Mouse (Mus musculus): ENCODE measurements around the gene Gm1113. TPM values are rescaled to one million over a fixed set of nuclear protein-coding genes. Genes with fewer than 3 reads are reported as not detected.

Gene Gm1113
- not detected in 2 replicates for polyA plus RNA-seq (2016; fragmentation: Nextera tagmentation; extraction: Ambion mirVana)

GRCm38 (mm10) chr9:35518169-35518568, at the start of gene Gm1113:
Gene Gm1113, minus strand, starts transcription at chr9:35518269.
- no peaks in the 10 kb centered on the region for H3K36me3 ChIP-seq (replicated peaks)
- H3K27me3 ChIP-seq (replicated peaks; ENCODE audit: low read depth, poor library complexity, severe bottlenecking): peaks cover 18% of the 10 kb centered on the region
- no peaks in the 10 kb centered on the region for H3K9me3 ChIP-seq
- WGBS: 88% methylated on average over 3 of the region's 3 CpGs
- H3K27ac ChIP-seq (replicated peaks): no peak within 1 kb of the TSS
- no peak within 1 kb of the TSS for H3K4me3 ChIP-seq
- DNase-seq (ENCODE audit: low spot score): no peak
- H3K4me1 ChIP-seq: peaks cover 10% of the 10 kb centered on the region; the same call in 1 of the 2 replicates

GRCm38 (mm10) chr9:35564536-35565240, 46.6 kb upstream of the Gm1113 start:
- 91% methylated on average over 5 of the region's 5 CpGs for WGBS
- Histone ChIP-seq H3K27ac (replicated peaks) (no peak overlapping the region), H3K9me3 (no peaks in the 10 kb centered on the region), H3K4me3 (no peak overlapping the region), H3K36me3 (replicated peaks) (peaks cover 80% of the 10 kb centered on the region), H3K4me1 (peaks cover 21% of the 10 kb centered on the region), H3K27me3 (replicated peaks; ENCODE audit: low read depth, poor library complexity, severe bottlenecking) (no peaks in the 10 kb centered on the region)
- DNase-seq (ENCODE audit: low spot score): no peak

- Histone ChIP-seq H3K27me3 (replicated peaks; ENCODE audit: low read depth, poor library complexity, severe bottlenecking) (peaks cover 12% of the 10 kb centered on the region), H3K9me3 (no peaks in the 10 kb centered on the region), H3K27ac (replicated peaks) (no peak overlapping the region), H3K4me1 (peaks cover 21% of the 10 kb centered on the region), H3K36me3 (replicated peaks) (peaks cover 60% of the 10 kb centered on the region), H3K4me3 (no peak overlapping the region)
- WGBS: 91% methylated on average over 6 of the region's 6 CpGs
- DNase-seq (ENCODE audit: low spot score): no peak
These were observed 43.5 kb upstream of the Gm1113 start for GRCm38 (mm10) chr9:35561583-35561982.

DNA sequence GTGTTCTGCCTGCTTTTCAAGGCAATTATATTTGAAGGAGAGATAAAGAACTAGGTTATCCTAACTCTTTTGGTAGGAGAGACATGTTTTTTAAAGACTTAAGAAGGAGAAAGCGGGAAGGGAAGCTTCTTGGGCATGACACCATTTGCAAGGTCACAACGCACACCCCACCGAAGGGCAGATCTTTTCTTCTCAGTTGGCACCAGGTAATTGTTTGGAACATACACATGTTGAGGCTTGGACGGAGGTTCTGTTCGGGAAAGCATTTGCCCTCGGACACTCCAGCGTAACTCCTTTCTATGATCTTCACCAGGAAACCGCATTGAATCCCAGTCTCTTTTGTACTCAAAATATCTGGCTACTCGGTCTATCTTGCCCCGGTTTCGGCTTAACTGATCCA, 43.0 kb upstream of the Gm1113 start:
- 94% methylated on average over 11 of the region's 11 CpGs for WGBS
- H3K4me3 ChIP-seq: no peak overlapping the region
- no peak overlapping the region for H3K27ac ChIP-seq (replicated peaks)
- H3K27me3 ChIP-seq (replicated peaks; ENCODE audit: low read depth, poor library complexity, severe bottlenecking): peaks cover 14% of the 10 kb centered on the region
- H3K36me3 ChIP-seq (replicated peaks): peaks cover 55% of the 10 kb centered on the region
- DNase-seq (ENCODE audit: low spot score): no peak
- peaks cover 21% of the 10 kb centered on the region for H3K4me1 ChIP-seq
- no peaks in the 10 kb centered on the region for H3K9me3 ChIP-seq

- Histone ChIP-seq H3K4me1 (peaks cover 21% of the 10 kb centered on the region), H3K9me3 (no peaks in the 10 kb centered on the region), H3K4me3 (peak overlapping the region; percentile 75), H3K27ac (replicated peaks) (peak overlapping the region; percentile 88), H3K27me3 (replicated peaks; ENCODE audit: low read depth, poor library complexity, severe bottlenecking) (peaks cover 14% of the 10 kb centered on the region), H3K36me3 (replicated peaks) (peaks cover 38% of the 10 kb centered on the region)
- peak; percentile 93 for DNase-seq (ENCODE audit: low spot score)
- 2% methylated on average over 31 of the region's 31 CpGs for WGBS
These were observed 41.2 kb upstream of the Gm1113 start for GRCm38 (mm10) chr9:35559009-35559890.

DNA sequence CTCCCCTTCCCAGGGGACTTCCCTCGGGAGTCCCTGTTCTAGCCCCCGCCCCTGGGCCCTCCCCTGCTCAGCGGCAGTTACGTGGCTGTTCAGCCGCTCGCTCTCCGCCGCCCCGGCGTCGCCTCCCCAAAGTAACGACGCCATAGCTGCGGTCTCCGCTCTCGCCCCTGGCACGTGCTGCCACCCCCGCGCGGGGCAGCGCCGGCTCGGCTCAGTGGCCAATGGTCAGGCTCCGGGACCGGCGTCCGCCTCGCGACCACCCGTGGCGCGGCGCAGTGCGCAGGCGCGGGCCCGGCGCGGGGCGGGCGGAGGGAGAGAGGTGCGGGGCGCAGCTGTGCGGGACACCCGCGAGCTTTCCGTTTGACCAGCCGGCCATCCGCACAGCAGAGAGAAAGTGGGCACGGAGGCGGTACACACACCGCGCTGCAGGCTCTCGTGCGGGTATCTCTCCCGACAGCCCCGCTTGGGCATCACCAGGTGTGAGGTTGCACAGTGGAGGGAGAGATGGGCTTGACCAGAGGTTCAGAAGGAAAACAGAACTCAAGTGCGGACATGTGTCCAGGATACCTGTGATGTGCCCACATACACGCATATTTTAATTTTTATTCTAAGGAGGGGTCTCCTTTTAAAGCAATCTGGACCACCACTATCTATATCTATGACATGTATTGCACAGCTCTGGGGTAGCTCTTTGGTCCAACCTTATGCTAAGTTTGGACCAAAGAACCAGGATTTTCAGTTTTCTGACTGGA, 40.4 kb upstream of the Gm1113 start, which contains the start of the genes Ddx25 and Pus3:
TSS of gene Ddx25 (minus strand) at position 272 of the 752 bp plus-strand sequence.
TSS of gene Pus3 (plus strand) at position 339 of the 752 bp plus-strand sequence.
- peak; percentile 83 for DNase-seq (ENCODE audit: low spot score)
- H3K27ac ChIP-seq (replicated peaks): peak within 1 kb of the TSS; percentile 88
- H3K4me1 ChIP-seq: peaks cover 21% of the 10 kb centered on the region
- H3K36me3 ChIP-seq (replicated peaks): peaks cover 30% of the 10 kb centered on the region
- H3K27me3 ChIP-seq (replicated peaks; ENCODE audit: low read depth, poor library complexity, severe bottlenecking): peaks cover 14% of the 10 kb centered on the region
- no peaks in the 10 kb centered on the region for H3K9me3 ChIP-seq
- H3K4me3 ChIP-seq: peak within 1 kb of the TSS; percentile 75
- WGBS: 1% methylated on average over 59 of the region's 59 CpGs

DNA sequence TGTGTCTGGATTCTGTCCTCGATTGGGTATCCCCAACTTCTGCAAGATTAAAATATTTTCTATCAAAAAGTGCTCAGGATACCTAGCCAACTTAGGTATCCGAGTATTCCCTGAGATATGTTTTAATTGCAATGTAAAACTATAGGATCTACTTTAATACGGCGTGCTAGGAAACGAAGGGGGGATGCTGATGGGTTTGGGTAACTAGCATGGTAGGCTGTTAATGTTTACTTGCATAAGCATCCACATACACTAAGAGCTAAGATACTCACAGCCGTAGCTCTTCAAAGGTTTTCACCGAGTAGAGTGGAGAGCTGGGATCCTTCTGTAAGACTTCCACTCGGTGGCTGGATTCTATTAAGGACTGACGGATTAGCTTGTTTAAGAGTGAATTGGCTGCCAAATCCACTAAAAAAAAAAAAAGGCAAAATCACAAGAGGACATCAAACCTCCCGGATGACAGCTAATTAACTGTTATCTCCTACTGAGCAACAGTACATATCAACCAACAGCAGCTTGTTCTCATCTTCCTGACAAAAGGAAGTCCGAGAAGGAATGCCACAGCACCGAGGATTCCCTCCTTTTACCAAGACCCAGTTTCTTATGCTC, 38.5 kb upstream of the Gm1113 start:
- Histone ChIP-seq H3K9me3 (no peaks in the 10 kb centered on the region), H3K36me3 (replicated peaks) (peaks cover 13% of the 10 kb centered on the region), H3K4me1 (peaks cover 21% of the 10 kb centered on the region), H3K4me3 (no peak overlapping the region), H3K27me3 (replicated peaks; ENCODE audit: low read depth, poor library complexity, severe bottlenecking) (peaks cover 14% of the 10 kb centered on the region), H3K27ac (replicated peaks) (no peak overlapping the region)
- 79% methylated on average over 12 of the region's 12 CpGs for WGBS
- DNase-seq (ENCODE audit: low spot score): peak; percentile 2

DNA sequence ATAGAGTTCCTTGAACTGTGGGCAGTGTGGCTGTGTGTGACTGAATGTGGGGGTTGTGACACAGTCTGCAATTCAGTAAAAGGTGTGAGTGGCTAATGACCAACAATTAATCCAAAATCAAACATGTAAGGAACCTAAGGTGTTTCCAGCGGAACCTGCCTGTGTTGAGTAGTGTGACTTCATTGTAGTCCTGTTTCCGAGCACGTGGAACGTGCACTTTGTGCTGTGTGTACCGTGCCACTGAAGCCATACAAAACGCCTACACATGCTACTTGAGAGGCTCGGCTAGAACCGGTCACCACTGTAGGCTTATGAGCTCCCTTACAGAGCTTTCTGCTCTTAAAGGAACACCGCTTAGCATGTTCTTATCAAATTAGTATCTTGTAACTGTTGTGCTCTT, 30.4 kb upstream of the Gm1113 start:
- no peaks in the 10 kb centered on the region for H3K27me3 ChIP-seq (replicated peaks; ENCODE audit: low read depth, poor library complexity, severe bottlenecking)
- no peak for DNase-seq (ENCODE audit: low spot score)
- H3K9me3 ChIP-seq: no peaks in the 10 kb centered on the region
- WGBS: 86% methylated on average over 9 of the region's 9 CpGs
- no peak overlapping the region for H3K4me3 ChIP-seq
- H3K36me3 ChIP-seq (replicated peaks): no peaks in the 10 kb centered on the region; the same call in 1 of the 2 replicates
- H3K4me1 ChIP-seq: no peaks in the 10 kb centered on the region
- no peak overlapping the region for H3K27ac ChIP-seq (replicated peaks)

- H3K9me3 ChIP-seq: no peaks in the 10 kb centered on the region
- H3K4me1 ChIP-seq: no peaks in the 10 kb centered on the region
- no peak for DNase-seq (ENCODE audit: low spot score)
- 86% methylated on average over 9 of the region's 9 CpGs for WGBS
- no peaks in the 10 kb centered on the region; the same call in 1 of the 2 replicates for H3K36me3 ChIP-seq (replicated peaks)
- H3K27ac ChIP-seq (replicated peaks): no peak overlapping the region
- no peak overlapping the region for H3K4me3 ChIP-seq
- H3K27me3 ChIP-seq (replicated peaks; ENCODE audit: low read depth, poor library complexity, severe bottlenecking): no peaks in the 10 kb centered on the region
These were observed 28.7 kb upstream of the Gm1113 start for GRCm38 (mm10) chr9:35546745-35547144.

DNA sequence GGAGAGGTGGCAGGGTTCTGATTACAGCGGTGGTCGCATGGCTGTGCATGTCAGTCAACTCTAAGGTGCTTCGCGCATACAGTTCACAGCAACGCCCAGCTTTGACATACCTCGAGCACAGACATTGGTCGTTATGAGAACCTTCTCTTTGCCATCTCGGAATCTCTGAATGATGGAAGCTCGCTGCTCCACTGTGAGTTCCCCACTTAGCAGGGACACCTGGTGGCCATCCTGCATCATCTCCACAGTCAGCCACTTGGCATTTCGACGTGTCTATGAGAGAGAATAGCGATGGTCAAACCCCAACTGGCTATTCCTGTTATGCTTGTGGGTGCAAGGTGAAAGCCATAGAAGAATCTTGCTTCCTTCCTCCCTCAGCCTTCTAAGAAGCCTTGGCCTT, 27.6 kb upstream of the Gm1113 start:
- Histone ChIP-seq H3K36me3 (replicated peaks) (no peaks in the 10 kb centered on the region; the same call in 1 of the 2 replicates), H3K27ac (replicated peaks) (no peak overlapping the region), H3K4me1 (0 out of 2 replicates have a peak, but pooled peaks cover 4% of the 10 kb centered on the region), H3K27me3 (replicated peaks; ENCODE audit: low read depth, poor library complexity, severe bottlenecking) (no peaks in the 10 kb centered on the region), H3K4me3 (no peak overlapping the region), H3K9me3 (no peaks in the 10 kb centered on the region)
- DNase-seq (ENCODE audit: low spot score): peak; percentile 7
- 76% methylated on average over 12 of the region's 12 CpGs for WGBS

- no peaks in the 10 kb centered on the region; the same call in 1 of the 2 replicates for H3K36me3 ChIP-seq (replicated peaks)
- H3K4me1 ChIP-seq: 0 out of 2 replicates have a peak, but pooled peaks cover 4% of the 10 kb centered on the region
- no peak overlapping the region for H3K27ac ChIP-seq (replicated peaks)
- no peaks in the 10 kb centered on the region for H3K27me3 ChIP-seq (replicated peaks; ENCODE audit: low read depth, poor library complexity, severe bottlenecking)
- WGBS: 73% methylated on average over 2 of the region's 2 CpGs
- H3K4me3 ChIP-seq: no peak overlapping the region
- DNase-seq (ENCODE audit: low spot score): no peak
- H3K9me3 ChIP-seq: no peaks in the 10 kb centered on the region
These were observed 26.6 kb upstream of the Gm1113 start for GRCm38 (mm10) chr9:35544666-35545065.
